Mouse (Mus musculus): Measurements from ENCODE around the gene Ackr3.

Gene Ackr3

DNA sequence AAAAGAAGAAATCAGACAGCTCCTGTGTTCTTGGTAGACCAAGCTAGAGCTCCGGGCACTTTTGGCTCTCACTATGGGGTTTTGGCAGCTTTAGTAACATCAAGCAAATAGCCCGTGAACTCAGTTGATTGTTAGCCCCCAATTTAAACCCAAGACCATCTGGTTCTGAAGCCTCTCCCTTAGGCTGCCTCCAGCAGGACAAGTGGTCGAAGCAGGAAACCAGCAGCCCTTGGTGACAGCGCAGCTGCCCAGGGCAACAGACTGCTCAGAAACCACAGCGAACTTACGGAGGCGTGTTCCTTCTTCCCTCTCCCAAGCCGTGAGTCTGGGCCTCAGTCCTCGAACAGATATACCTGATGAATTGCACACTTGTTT is 24.5 kb downstream of the Ackr3 start:
- DNase-seq (ENCODE audit: low spot score in 2 of 2): no peak

DNA sequence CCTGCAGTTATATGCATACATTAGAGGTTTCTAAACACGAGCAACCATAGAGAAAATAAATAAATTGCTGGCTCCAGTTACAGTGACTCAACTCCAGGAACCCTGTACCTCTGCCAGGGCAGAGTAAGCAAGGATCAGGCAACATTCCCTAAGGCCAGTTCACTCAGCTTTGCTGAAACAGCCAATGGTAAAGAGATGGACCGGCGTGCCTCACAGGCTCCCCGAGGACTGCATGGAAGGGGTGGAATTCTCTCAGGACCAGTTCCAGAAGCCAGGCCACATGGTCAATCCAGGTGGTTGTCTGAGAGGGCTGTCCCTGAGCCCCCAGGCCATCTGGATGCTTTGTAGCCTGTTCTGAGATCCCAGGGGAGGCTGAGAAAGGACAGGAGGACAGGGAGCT is 26.8 kb downstream of the Ackr3 start:
- DNase-seq (ENCODE audit: low spot score in 2 of 2): no peak

DNA sequence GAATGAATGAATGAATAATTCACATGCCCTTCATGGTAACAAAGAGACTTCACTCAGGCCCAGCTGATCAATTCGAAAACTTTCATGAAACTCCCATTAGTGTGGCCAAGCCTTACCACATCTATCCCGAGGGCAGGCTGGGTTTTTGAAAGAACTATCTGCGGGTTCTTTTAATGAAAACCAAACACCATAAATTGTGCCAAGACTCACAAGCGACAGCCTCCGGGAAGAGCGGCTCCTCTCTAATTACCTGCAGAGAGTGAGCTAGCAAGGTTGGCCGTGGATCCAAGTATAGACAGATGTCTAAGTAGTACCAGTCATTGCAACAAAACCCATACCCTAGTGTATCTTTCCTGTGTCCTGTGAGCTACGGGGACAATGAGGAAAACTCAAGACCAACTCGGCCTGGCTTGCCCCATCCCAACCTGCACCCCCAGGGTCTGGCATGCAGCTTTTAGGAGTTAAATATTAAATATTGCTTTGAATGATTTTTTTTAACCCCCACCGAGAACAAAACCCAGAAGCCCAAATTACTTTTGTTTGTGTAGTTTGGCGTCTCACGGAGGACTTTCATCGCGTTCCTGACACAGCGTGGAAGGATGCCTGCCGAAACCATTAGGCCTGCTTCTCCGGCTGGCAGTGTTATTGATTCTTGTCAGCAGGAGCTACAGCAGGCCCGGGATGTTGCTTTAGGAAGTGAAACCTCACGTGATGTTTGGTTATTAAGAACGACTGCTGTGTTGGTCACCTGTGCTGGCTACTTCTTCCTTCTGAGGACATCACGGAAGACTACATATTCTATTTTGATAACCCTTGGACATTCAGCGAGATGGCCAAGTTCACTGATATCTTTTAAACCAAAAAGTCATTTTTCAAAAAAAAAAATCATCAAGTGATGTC is 28.1 kb downstream of the Ackr3 start:
- no peak for DNase-seq (ENCODE audit: low spot score in 2 of 2)

DNA sequence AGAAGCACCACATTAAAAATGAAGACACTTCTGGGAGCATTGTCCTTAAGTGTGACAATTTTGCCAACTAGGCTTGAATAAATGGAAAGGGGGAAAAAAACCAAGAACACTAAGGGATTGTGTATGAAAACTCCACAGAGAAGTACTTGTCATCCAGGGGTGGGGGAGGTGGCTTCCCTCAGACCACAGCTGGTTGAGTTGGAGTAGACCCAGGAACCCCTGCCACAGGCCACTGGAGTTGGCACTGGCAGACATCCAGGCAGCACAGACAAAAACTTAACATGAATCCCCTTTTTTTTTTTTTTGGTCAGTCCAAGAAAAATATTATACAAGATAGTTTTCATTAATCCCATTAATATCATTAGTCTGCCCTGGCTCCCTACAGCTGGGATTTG is 28.7 kb downstream of the Ackr3 start:
- DNase-seq (ENCODE audit: low spot score in 2 of 2): no peak

DNA sequence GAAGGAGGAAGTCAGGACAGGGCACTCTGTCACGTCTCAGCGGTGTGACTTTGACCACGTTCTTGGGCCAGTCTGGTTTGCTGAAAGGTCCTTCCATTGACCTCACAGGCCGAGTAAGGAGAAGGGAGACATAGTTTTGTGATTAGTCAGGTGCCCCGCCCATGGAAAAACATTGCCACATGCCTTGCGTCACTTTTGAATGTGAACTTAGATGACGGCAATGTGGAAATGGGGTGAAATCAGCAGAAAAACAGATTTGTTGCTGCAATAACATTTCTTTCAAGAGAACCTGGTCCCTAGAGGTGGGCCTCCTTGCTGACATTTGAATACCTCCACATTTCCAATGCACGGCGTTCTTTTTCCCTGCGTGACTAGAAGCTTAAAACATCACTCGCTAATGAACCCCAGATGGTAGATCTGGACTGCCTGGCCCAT is 30.9 kb downstream of the Ackr3 start:
- no peak for DNase-seq (ENCODE audit: low spot score in 2 of 2)

DNA sequence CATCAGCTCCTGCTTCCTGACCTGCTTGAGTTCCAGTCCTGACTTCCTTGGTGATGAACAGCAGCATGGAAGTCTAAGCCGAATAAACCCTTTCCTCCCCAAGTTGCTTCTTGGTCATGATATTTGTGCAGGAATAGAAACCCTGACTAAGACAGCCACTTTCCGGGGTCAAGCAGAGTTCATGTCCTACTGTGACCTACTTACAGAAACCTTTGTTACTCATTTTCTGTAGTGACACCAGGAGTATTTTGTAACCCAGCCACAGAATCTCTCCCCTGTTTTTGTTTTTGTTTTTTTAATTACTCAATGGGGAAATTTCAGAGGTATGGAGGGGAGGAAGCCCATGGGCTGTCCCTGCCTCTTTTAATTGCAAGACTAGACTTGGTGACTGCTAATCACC is 32.9 kb downstream of the Ackr3 start:
- no peak for DNase-seq (ENCODE audit: low spot score in 2 of 2)

DNA sequence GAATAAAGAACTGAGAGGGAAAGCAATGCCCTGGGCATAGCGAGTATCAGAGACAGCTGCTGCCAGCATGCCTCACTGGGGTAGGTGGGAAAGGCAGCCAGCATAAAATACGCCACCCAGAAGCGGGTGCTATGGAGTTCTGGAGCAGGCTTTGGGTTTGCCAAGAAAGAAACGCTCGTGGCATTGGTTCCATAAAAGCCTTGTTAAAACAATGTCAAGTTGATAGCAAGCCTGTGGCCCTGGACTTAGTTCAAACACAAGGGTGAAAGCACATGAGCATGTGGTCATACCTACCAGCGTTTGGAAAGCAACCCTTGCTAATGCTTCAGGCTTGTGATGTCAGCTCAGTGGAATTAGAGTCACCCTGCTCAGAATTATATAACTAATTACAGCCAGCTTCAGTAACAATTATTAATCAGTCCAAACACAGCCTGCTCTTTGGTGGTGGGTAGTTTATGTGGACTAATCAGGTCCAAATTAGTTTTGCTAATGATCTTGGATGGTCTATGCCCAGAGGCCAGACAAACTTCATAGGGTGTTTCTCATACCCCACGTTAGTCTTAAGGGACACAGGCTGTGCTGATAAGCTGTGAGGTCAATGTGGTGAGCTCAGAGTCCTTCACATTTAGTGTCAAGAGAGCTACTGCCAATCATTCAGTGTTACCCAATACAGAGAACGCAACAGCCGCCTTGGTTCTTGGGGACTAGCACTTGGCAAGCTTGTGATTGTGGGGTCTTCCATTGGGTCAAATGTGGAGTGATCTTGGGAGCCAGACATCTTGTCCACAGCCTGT is 34.5 kb downstream of the Ackr3 start:
- DNase-seq (ENCODE audit: low spot score in 2 of 2): no peak

DNA sequence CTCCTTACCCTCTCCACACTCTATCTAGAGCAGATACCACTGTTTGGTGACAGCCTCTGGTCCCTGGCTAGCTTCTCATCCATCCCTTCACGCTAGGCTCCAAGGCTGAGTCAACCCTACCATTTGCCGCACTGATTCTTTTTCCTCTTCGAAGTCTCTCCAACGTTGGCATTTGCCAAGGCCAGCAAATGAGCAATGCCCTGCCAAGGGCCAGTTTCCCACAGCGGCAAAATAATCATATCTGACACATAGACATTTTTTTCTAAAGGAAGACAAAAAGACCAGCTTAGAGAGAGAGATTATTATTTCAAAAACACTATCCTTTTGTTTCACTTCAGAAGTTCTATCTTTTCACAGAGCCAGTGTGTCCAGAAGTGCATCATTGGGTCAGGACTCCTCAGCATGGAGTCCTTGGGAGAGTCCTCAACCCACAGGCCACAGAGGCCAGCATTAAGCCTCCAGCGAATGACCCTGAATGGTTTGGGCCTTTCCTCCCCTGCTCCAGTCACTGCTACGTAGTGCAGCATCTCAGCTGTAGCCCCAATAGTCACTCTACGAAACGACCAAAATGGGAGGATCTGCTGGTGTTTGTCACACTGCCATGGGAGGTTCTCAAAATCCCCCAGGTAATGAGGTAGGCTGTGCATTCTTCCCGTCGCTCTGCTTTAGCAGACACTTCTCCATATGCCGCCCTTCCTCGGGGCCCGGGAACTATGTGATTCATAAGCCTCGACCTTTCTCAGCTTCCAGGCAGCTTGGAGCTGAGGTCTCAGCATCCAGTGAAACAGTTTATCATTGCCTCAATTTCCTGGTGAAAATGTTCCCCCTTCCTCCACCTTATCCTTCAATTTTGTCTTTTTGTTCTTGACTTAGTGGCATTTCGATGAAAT is 35.8 kb downstream of the Ackr3 start:
- DNase-seq (ENCODE audit: low spot score in 2 of 2): no peak

DNA sequence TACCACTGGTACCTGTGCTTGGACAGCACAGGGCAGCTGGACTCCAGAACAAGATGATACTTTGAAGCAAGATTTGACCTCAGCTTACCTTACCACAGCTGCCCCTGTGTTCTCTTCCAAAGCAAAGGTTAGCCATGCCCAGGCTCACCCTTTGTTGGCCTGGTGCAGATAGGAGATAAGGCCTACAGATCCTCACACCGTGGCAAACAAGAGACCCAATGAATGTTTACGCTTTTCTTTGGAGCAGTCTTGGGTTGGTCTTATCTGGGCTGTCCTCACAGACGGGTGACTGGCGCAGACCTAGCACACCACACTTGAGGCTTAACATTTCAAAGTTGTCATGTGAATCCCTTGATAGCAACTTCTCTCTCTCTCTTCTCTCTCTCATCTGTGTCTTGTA is 36.5 kb downstream of the Ackr3 start:
- DNase-seq (ENCODE audit: low spot score in 2 of 2): no peak

DNA sequence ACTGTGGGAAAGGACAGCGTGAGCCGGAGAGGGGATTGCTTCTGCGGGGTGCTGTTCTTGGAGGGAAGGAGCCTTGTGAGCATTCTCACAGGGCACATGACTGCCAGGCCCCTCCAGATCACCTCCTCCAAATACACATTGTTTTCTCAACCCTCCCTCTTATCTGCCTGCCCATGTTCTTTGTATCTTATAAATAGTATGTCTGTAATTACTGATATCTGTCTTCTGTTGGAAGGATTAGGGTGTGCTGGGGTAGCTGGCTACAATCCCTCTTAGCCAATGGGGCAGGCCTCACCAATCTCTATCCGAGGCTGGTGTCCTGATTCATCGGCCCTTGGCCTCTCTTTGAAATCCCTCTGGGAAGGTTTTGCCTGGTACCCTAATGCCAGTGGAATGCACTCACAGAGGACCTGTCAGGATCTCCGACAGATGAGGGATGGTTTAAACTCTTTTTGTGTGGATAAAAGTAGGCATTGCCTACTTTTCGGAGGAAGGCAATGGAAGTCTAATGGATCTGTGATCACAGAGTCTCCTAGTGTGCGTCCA is 38.7 kb downstream of the Ackr3 start:
- no peak for DNase-seq (ENCODE audit: low spot score in 2 of 2)

DNA sequence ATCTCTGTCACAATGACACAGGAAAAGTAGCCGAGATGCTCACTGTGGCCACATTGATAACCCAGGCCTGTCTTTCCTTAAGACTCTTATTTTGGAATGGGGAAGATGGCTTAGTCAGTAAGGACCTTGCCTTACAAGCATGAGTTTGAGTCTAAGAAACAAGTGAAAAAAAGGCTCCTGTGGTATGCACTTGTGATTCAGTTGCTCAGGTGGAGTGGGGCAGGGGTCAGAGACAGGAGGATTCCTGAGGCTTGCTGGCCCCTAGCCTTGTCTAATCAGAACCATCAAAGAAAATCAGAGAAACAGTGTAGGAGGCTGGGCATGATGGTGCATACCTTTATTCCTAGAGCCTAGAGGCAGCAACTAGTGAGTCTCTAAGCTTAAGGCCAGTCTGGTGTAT is 40.8 kb downstream of the Ackr3 start:
- no peak for DNase-seq (ENCODE audit: low spot score in 2 of 2)

DNA sequence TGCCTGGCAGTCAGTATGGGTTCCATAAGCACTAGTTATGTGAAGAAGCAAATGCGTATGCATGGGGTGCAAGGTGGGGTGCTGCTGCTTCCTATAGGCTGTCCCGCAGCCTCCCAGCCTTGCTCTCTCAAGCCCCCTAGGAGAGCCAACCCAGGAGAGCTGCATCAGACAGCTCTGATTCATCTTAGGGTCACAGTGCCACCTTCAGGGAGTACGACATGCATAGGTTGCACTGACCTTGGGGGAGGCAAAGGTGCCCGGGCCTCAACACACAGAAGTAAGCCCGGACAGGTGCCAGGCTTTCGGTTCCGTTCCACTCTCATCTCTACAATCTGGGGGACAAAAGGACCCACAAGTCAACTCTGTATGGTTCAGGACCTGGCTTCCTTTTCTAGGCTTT is 41.8 kb downstream of the Ackr3 start:
- no peak for DNase-seq (ENCODE audit: low spot score in 2 of 2)

DNA sequence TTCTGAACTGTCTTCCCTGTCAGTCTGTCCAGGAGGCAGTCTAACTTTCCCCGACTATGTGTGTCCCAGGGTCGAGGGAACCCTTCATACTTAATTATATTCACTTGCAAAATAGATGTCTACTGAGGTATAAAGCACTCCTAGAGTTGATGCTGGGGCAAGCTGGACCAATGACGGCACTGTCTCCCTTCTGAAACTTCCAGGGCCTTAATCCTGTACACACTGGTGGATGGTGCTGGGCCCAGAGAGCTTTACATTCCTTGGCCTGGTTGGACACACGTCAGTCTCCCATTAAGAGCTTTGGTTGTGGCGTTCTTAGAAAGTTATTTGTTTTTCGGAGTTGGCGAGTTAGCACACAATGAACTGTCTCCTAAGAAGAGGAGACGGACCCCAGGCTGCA is 42.3 kb downstream of the Ackr3 start:
- DNase-seq (ENCODE audit: low spot score in 2 of 2): no peak

DNA sequence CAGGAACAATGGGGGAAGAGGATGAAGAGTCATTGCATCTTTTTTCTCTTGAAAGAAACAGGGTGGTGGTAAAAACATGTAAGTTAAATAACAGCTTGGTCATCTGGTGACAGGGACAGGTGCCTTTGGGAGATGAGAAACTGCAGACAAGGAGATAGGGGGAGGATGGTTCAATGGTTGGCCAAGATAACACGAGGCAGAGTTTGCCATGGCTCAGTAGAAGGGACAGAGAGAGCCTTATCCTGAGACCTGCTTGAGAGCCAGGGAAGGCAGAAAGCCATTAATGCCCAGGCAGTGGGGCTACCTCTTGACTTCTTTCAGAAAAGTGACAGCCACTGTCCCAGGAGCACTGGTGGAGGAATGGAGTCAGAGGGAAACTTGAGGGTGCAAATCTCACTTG is 43.0 kb downstream of the Ackr3 start:
- DNase-seq (ENCODE audit: low spot score in 2 of 2): no peak

DNA sequence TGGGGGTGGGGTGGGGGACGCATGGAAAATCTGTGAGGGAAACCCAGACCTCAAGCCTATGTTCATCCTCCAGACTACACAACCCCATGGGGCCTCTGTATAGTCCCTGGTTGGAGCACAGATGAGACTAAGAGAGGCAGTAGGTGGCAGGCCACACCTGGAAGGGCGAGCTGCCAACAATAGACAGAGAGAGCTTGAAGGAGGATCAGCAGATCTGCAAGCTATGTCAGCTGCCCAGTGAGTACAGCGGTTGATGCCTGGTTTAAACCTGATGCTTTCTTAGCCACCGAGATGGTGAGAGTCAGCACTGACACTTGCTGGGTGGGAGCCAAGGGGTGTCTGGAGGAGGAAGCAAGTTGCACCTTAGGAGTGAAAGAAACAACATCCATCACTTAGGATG is 43.5 kb downstream of the Ackr3 start:
- DNase-seq (ENCODE audit: low spot score in 2 of 2): no peak

DNA sequence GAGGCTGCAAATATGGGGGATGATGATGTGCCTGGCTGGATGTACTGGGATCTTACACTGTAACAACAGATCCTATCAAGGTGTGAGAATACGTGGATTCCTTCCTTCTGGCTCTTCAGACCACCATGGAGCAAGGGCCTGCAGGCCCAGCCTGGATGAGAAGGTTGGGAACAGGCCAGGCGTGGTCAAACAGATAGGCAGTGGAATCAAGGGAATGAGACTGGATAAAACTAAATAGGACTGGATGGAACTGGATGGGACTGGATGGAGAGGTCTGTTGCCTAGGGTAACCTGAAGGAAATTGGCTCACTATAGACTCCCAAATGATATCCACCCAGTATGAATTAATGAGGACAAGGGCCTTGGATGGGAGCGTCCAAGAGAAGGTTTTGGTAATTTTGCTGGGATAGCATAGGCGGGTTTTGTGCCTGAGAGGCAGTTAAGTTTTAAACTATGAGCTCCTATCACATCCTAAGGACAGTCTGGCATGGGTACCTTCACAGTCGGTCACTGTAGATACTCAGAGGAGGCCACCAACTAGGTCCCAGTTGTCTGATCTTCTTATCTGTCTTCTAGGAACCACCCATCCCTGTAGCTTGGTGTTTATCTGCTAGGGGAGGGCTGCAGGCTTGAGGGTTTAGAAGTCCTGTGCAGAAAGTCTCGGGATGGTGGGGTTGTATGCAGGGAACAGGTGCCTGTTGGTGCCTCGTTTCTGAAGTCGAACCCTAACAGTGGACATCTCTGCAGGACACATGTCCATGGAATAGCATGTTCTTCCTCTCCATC is 44.2 kb downstream of the Ackr3 start:
- DNase-seq (ENCODE audit: low spot score in 2 of 2): no peak

DNA sequence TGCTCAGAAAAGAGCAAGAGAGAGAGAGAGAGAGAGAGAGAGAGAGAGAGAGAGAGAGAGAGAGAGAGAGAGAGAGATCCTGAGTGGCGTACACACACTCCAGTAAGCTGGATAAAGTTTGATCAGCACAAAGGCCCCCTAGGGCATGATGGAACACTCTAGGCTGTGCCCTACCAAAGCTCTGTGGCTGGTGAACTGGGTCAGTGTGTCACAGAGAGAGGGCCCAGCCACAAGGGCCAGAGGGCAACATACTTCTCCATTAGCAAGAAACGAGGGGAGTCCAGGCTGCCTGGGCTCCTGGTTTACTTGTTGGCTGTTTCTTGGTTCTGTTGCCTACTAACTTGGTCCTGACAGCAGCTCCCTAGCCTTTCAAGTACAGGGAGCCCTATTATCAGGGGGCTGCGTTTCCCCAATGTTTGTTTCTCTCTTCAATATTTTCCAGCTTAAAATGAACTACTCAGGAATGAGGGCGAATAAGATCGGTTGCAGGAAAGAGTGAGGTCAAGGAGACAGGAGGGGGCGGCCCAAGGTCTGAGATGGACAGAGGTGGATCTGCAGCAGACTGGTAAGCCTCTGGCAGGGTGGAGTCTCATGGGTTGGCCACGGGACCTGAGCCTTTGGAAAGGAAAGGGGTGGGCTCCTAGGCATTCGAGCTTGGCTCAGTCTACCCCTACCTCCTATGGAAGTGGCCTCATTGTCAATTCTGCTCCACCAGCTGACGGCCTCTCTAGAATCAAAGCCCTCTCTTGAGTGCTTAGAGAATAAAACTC is 45.4 kb downstream of the Ackr3 start:
- DNase-seq (ENCODE audit: low spot score in 2 of 2): no peak

DNA sequence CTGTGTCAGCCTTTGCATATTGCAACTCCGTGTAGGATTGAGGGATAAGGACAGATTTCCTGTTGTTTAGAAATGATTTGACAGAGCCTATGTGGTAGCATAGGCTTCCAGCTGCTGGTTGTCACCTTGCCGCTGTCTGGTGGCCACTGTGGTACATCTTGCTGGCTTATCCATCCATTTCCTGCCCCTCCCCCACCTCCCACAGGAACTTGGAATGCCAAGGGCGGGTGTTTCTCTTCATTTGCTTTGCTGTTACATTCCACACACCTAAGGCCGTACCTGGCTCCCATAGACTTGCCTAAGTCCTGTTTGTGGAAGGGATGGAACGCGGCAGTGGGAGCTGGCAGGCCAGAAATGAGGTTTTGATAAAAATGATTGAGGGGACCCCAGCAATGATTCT is 46.6 kb downstream of the Ackr3 start:
- DNase-seq (ENCODE audit: low spot score in 2 of 2): no peak

DNA sequence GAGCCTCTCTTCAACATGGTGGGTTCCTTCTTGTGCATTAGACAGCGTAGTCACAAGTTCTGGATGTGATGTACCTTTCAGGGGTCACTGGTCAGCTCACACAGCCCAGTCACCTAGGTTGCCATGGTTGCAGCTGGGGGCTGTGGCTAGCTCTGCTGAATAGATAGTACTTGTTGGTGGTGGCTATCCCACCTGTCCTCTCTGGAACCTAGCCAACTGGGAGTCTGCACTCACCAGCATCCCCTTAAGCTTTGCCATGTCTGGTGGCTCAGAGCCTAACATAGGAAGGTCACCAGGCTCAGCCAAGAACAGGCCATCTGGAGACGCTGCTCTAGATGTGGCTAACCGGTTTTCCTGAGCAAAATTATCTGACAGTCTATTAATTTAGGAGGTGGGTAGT is 47.4 kb downstream of the Ackr3 start:
- DNase-seq (ENCODE audit: low spot score in 2 of 2): no peak

DNA sequence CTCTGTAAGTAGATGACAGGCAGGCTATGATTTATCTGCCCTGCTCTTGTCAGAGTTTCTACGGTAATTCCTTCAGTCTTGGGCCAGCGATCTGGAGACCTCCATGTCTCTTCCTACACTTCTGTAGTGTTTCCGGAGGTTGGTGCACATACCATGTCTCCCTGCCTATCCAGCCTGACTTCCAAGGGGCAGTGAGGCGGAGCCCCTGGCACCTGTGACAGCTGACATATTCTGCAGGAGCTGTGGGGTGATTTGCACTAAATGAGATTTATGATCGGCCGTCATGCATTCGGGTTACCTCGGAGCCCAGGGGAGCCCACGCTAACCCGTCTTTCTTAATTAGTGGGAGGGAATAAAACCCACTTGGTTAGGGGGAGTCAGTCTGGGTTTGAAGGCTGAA is 49.7 kb downstream of the Ackr3 start:
- no peak for DNase-seq (ENCODE audit: low spot score in 2 of 2)

Measured in frontal cortex, postnatal 25 days (tissue).